Mouse (Mus musculus): ENCODE results near the gene Gm11027.

DNA sequence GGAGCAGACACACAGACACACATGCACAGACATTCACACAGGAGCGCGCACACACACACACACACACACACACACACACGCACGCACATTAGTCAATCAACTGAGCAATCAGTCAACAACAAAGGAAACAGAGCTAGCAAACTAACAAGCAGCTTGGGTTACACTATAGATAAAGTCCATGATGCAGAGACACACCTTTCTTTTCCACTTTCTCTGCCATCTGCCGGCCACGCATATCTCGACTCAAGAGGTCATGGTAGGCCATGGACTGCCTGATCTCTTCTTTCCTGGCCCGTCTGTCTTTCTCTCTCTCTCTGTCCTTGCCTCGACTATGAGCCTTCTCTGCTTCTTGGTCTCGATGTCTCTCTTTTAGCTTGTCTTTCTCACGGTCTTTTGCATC, 19.6 kb upstream of the Gm11027 start:
- TF ChIP-seq POLR2A (IDR thresholded peaks at IDR 0.05; ENCODE audit: borderline replicate concordance, insufficient read depth, low read length) (no peak), CTCF (IDR thresholded peaks at IDR 0.05; ENCODE audit: borderline replicate concordance, insufficient read depth, low read depth, low read length) (no peak)

Measured in cerebellum, adult 2 months (tissue).